Mouse (Mus musculus): ENCODE measurements at regions not wholly inside any gene's neighbourhood (a gene's known extent, or its start where the extent isn't known, plus 50 kb on each side); places are given as distances from the start of the nearest gene placed in this dataset.
"Not testable (repeated sequence)": the region's sequence is repeated elsewhere in the genome, so short reads cannot be mapped to it uniquely, and the experiment has no call there.

DNA sequence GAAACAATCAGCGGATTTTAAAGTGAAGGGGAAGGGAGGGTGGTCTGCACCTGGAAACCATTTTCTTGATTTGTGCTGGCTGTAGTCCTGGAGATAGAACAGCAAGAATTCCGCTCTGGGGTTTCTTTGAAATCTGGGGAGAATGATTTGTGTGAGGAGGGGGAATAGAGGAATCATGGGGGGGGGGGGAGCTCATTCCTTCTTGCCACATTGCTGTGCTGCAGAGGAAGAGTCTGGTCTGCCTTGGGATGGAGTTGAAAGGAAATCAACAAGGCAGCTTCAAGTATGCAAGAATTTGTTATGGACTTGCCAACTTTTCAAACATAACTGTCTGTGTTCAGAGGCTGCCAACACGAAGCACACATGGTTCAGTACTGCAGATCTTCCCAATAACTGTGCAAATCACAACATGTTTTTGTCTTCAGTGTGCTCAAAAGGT is 249.4 kb downstream of the Prr30 start:
- Histone ChIP-seq H3K27me3 (ENCODE audit: insufficient read depth, low read length) (no peaks in the 10 kb centered on the region), H3K36me3 (ENCODE audit: insufficient read depth, low read length) (no peaks in the 10 kb centered on the region)
- TF ChIP-seq CTCF (IDR thresholded peaks at IDR 0.05; ENCODE audit: low read depth) = no peak

GRCm38 (mm10) chr14:100947625-100948024 is 252.5 kb downstream of the Prr30 start:
- H3K4me1 ChIP-seq (ENCODE audit: insufficient read depth, low read length); H3K4me3 ChIP-seq (ENCODE audit: low read length); H3K9me3 ChIP-seq (ENCODE audit: low read length); DNase-seq (ENCODE audit: low spot score); H3K36me3 ChIP-seq (ENCODE audit: insufficient read depth, low read length); H3K27me3 ChIP-seq (ENCODE audit: insufficient read depth, low read length); ATAC-seq; H3K27ac ChIP-seq; H3K9ac ChIP-seq (replicated peaks; ENCODE audit: low read length); H3K4me2 ChIP-seq (ENCODE audit: low read depth, low read length): not testable (repeated sequence)

More for the DNA sequence above, 249.4 kb downstream of the Prr30 start:
- no peak overlapping the region for H3K9ac ChIP-seq (replicated peaks; ENCODE audit: low read length)
- H3K4me2 ChIP-seq (ENCODE audit: low read depth, low read length) = no peak overlapping the region
- H3K4me1 ChIP-seq (ENCODE audit: insufficient read depth, low read length) = no peaks in the 10 kb centered on the region
- ATAC-seq = no peak
- DNase-seq (ENCODE audit: low spot score) = no peak
- H3K9me3 ChIP-seq (ENCODE audit: low read length) = no peaks in the 10 kb centered on the region
- H3K4me3 ChIP-seq (ENCODE audit: low read length) = no peak overlapping the region
- H3K27ac ChIP-seq = no peak overlapping the region
- WGBS = 55% methylated on average over 3 of the region's 3 CpGs

- DNase-seq (ENCODE audit: low spot score) = no peak
- no peak overlapping the region for H3K27ac ChIP-seq
- no peak for ATAC-seq
- H3K9ac ChIP-seq (replicated peaks; ENCODE audit: low read length) = no peak overlapping the region
- H3K4me3 ChIP-seq (ENCODE audit: low read length) = no peak overlapping the region
- H3K27me3 ChIP-seq (ENCODE audit: insufficient read depth, low read length) = no peaks in the 10 kb centered on the region
- H3K4me2 ChIP-seq (ENCODE audit: low read depth, low read length) = no peak overlapping the region
- H3K4me1 ChIP-seq (ENCODE audit: insufficient read depth, low read length) = no peaks in the 10 kb centered on the region
- no peaks in the 10 kb centered on the region for H3K9me3 ChIP-seq (ENCODE audit: low read length)
- WGBS = 85% methylated on average over 2 of the region's 2 CpGs
- TF ChIP-seq CTCF (IDR thresholded peaks at IDR 0.05; ENCODE audit: low read depth) = no peak
- no peaks in the 10 kb centered on the region for H3K36me3 ChIP-seq (ENCODE audit: insufficient read depth, low read length)
Observed at GRCm38 (mm10) chr14:100937358-100937887, 262.7 kb downstream of the Prr30 start.

DNA sequence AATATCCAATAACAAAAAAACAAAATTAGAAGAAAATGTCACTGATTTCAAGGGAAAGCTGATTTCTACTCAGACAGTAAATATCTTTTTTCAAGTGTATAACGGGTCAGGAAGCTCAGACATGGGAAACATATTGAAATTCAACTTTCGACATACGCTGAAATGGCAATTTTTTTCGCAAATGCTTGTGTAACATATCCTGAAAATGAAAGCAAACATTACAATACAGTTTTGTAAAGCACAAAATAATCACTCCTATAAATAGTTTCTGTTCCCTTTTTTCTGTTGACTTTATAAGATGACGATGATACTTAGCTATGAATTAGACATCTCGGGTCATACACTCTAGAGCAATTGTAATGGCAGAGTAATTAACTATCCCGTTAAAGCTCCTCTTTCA is 265.6 kb downstream of the Prr30 start:
- no peak for ATAC-seq
- H3K4me2 ChIP-seq (ENCODE audit: low read depth, low read length) = no peak overlapping the region
- H3K9ac ChIP-seq (replicated peaks; ENCODE audit: low read length) = no peak overlapping the region
- DNase-seq (ENCODE audit: low spot score) = no peak
- no peaks in the 10 kb centered on the region for H3K9me3 ChIP-seq (ENCODE audit: low read length)
- TF ChIP-seq CTCF (IDR thresholded peaks at IDR 0.05; ENCODE audit: low read depth) = no peak
- H3K4me1 ChIP-seq (ENCODE audit: insufficient read depth, low read length) = no peaks in the 10 kb centered on the region
- WGBS = 91% methylated on average over 7 of the region's 7 CpGs
- no peaks in the 10 kb centered on the region for H3K36me3 ChIP-seq (ENCODE audit: insufficient read depth, low read length)
- H3K27ac ChIP-seq = no peak overlapping the region
- no peak overlapping the region for H3K4me3 ChIP-seq (ENCODE audit: low read length)
- H3K27me3 ChIP-seq (ENCODE audit: insufficient read depth, low read length) = no peaks in the 10 kb centered on the region

DNA sequence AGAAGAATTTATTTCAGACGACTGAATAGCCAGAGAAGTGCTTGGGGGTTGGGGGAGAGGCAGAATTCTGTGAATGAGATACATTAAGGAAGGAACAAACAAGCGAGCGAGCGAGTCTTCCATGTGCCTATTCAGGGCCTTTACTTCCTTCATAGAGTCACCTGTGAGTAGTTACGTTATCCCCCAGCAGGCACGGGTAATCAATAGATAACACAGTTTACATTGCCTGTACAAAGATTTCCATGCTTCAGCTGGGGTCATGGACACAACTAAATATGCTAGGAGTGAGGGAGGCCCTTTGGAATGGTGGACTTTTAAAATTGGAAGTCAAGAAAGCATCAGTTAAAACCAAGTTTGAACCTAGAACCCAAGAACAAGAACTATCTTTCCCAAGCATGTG is 275.2 kb downstream of the Prr30 start:
- Histone ChIP-seq H3K27me3 (ENCODE audit: insufficient read depth, low read length) (no peaks in the 10 kb centered on the region), H3K4me3 (ENCODE audit: low read length) (no peak overlapping the region), H3K27ac (no peak overlapping the region), H3K9ac (replicated peaks; ENCODE audit: low read length) (no peak overlapping the region), H3K4me1 (ENCODE audit: insufficient read depth, low read length) (no peaks in the 10 kb centered on the region), H3K4me2 (ENCODE audit: low read depth, low read length) (no peak overlapping the region), H3K9me3 (ENCODE audit: low read length) (no peaks in the 10 kb centered on the region), H3K36me3 (ENCODE audit: insufficient read depth, low read length) (no peaks in the 10 kb centered on the region)
- DNase-seq (ENCODE audit: low spot score) = no peak
- 90% methylated on average over 6 of the region's 6 CpGs for WGBS
- ATAC-seq = no peak
- no peak for TF ChIP-seq CTCF (IDR thresholded peaks at IDR 0.05; ENCODE audit: low read depth)

GRCm38 (mm10) chr14:100900221-100900620 is 299.9 kb downstream of the Prr30 start:
- Histone ChIP-seq H3K9ac (replicated peaks; ENCODE audit: low read length) (no peak overlapping the region), H3K4me1 (ENCODE audit: insufficient read depth, low read length) (no peaks in the 10 kb centered on the region), H3K4me3 (ENCODE audit: low read length) (no peak overlapping the region), H3K9me3 (ENCODE audit: low read length) (no peaks in the 10 kb centered on the region), H3K27me3 (ENCODE audit: insufficient read depth, low read length) (no peaks in the 10 kb centered on the region), H3K27ac (no peak overlapping the region), H3K36me3 (ENCODE audit: insufficient read depth, low read length) (no peaks in the 10 kb centered on the region), H3K4me2 (ENCODE audit: low read depth, low read length) (no peak overlapping the region)
- WGBS = 58% methylated on average over 2 of the region's 2 CpGs
- TF ChIP-seq CTCF (IDR thresholded peaks at IDR 0.05; ENCODE audit: low read depth) = no peak
- no peak for DNase-seq (ENCODE audit: low spot score)
- no peak for ATAC-seq

DNA sequence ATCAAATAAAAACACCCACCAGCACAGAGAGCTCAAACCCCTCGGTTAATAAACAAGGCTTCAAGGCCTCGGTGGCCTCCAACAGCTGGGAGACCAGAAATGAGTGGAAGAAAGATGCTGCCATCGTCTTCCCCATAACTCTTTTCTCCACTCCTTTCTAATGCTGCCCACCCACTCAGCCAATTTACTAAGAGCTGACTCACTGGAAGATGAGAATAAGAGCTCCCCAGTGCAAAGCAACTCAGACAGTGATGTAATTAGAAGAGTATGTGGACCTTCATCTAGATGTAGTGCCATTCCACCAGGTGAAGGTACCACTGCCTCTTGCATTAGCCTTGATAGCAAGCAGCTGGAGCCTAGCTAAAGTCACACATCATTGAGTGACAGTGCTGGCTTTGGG is 301.1 kb downstream of the Prr30 start:
- Histone ChIP-seq H3K27ac (no peak overlapping the region), H3K9ac (replicated peaks; ENCODE audit: low read length) (no peak overlapping the region), H3K27me3 (ENCODE audit: insufficient read depth, low read length) (no peaks in the 10 kb centered on the region), H3K36me3 (ENCODE audit: insufficient read depth, low read length) (no peaks in the 10 kb centered on the region), H3K9me3 (ENCODE audit: low read length) (no peaks in the 10 kb centered on the region), H3K4me3 (ENCODE audit: low read length) (no peak overlapping the region), H3K4me1 (ENCODE audit: insufficient read depth, low read length) (no peaks in the 10 kb centered on the region), H3K4me2 (ENCODE audit: low read depth, low read length) (no peak overlapping the region)
- no peak for ATAC-seq
- TF ChIP-seq CTCF (IDR thresholded peaks at IDR 0.05; ENCODE audit: low read depth) = no peak
- whole genome bisulfite sequencing = 63% methylated on average over 3 of the region's 3 CpGs
- DNase-seq (ENCODE audit: low spot score) = no peak
